Mouse (Mus musculus): Measurements from ENCODE around the gene Dpf3.

DNA sequence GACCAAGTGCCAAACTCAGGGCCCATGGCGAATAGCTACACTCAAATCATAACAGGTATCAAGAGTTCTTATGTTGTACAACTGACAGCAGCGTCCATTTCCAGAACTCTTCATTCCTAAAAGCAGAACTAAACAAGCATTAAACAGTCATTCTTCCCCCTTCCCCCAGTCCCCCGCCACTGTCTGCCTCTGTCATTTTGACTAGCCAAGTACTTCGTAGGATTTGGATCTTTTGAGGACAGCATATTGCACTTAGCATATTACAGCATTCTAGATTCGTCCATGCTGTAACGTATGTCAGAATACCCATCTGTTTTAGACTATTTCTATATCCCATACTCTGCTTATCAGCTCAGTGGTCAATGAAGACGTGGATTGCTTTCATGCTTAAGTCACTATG, 115.2 kb downstream of the Dpf3 start:
- TF ChIP-seq GATA1 (IDR thresholded peaks at IDR 0.05; ENCODE audit: borderline replicate concordance, low read length) (no peak), FLI1 (IDR thresholded peaks at IDR 0.05; ENCODE audit: low read length) (no peak)
